Mouse (Mus musculus): ENCODE measurements around the gene Adamts9. TPM values are rescaled to one million over a fixed set of nuclear protein-coding genes. Genes with fewer than 3 reads are reported as not detected.

The Adamts9 gene
- polyA plus RNA-seq, 1 experiment, result 1.4 TPM

DNA sequence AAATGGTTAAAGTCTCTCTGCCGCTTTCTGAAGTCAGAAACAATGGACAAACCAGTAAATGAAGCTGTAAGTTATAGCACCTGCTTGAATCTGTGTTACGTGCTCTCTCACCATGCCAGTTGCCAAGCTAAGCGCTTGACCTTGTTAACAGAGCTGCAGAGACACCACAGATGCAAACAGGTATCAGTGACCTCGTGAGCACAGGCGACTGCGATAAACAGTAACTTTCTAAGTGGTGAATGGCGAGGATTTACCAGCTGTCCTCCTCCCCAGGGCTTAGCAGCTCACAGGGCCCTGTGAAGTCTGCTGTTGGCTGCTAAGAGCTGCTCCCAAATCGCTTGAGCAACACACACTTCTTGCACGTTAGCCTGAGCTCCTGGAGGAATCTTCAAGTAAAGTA, 80.7 kb downstream of the Adamts9 start:
- H3K27ac ChIP-seq (ENCODE audit: control insufficient read depth, insufficient read depth, low read depth, low read length, poor library complexity), result no peak overlapping the region
- 80% methylated on average over 9 of the region's 9 CpGs for WGBS
- no peak overlapping the region for H3K4me3 ChIP-seq (replicated peaks; ENCODE audit: control insufficient read depth, low read depth, low read length)
- no peaks in the 10 kb centered on the region for H3K4me1 ChIP-seq (ENCODE audit: control insufficient read depth, insufficient read depth, low read length)
- TF ChIP-seq CTCF (IDR thresholded peaks at IDR 0.05; ENCODE audit: control insufficient read depth, insufficient read depth, low read length), result no peak
- TF ChIP-seq POLR2A (IDR thresholded peaks at IDR 0.05; ENCODE audit: borderline replicate concordance, control insufficient read depth, low read depth, low read length), result no peak

DNA sequence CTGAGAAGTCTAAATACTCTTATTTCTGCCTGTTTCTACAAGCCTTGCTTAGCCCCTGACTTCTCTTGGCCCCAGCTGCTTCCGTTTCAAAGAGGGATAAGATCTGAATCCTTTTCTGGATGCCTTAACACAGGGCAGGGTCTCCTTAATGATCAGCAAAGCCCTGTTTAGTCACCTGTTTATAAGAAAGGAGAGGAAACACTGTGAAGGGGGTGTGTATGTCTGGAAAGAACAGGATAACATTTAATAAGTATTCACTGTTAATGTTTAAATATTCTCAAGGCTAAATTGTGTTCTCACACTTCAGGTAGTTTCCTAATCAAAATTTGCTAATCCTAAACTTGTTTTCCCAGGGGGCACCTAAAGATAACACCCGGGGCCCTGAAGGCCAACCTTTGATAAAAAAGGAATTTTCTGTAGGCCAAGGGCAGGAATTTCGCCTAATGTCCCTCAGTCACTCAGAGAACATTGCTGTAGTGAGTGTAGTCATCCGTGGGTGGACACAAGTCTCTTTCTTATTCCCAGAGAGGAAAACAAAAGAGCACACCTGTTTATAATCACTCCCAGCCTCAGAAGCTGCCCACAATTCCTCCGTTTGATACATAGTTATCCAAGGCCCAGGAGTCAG, 82.9 kb downstream of the Adamts9 start:
- no peak overlapping the region for H3K4me3 ChIP-seq (replicated peaks; ENCODE audit: control insufficient read depth, low read depth, low read length)
- WGBS, result 76% methylated on average over 5 of the region's 5 CpGs
- no peak for TF ChIP-seq CTCF (IDR thresholded peaks at IDR 0.05; ENCODE audit: control insufficient read depth, insufficient read depth, low read length)
- TF ChIP-seq POLR2A (IDR thresholded peaks at IDR 0.05; ENCODE audit: borderline replicate concordance, control insufficient read depth, low read depth, low read length), result no peak
- no peaks in the 10 kb centered on the region for H3K4me1 ChIP-seq (ENCODE audit: control insufficient read depth, insufficient read depth, low read length)
- no peak overlapping the region for H3K27ac ChIP-seq (ENCODE audit: control insufficient read depth, insufficient read depth, low read depth, low read length, poor library complexity)

DNA sequence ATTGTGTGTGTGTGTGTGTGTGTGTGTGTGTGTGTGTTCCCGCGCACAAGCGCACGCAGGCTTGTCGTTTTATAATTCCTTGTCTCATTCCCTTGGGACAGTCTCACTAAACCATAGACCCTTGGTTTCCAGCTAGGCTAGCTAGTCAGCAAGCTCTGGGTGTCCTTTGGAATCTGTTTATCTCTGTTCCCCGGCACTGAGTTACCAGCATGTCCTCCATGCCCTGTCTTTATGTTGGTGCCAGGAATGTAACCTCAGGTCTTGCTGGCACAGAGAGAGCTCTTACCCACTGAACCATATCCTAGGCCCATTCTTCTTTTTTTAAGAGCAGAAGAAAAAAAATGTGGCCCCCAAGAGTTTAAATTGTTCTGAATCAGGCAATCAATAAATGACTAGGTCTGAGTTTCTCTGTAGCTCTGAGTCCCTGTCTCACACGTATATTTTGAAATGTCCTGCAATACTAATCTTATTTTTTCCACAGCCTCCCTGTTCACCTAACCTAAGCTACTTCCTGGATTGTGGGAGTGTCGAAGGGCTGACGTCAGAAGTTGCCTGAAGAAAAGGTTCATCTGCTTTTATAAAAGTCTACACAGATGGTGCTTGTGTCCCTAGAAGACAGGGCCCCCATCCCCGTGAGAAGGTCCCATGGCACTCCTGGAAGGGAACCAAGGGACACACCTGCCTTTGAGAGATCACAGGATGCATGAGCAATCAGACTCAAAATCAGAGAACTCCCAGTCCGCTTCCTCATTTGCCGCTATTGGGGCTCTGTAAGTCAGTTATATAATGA, 84.4 kb downstream of the Adamts9 start:
- H3K4me3 ChIP-seq (replicated peaks; ENCODE audit: control insufficient read depth, low read depth, low read length), result no peak overlapping the region
- H3K4me1 ChIP-seq (ENCODE audit: control insufficient read depth, insufficient read depth, low read length), result no peaks in the 10 kb centered on the region
- TF ChIP-seq POLR2A (IDR thresholded peaks at IDR 0.05; ENCODE audit: borderline replicate concordance, control insufficient read depth, low read depth, low read length), result no peak
- no peak for TF ChIP-seq CTCF (IDR thresholded peaks at IDR 0.05; ENCODE audit: control insufficient read depth, insufficient read depth, low read length)
- WGBS, result 63% methylated on average over 12 of the region's 12 CpGs
- no peak overlapping the region for H3K27ac ChIP-seq (ENCODE audit: control insufficient read depth, insufficient read depth, low read depth, low read length, poor library complexity)

DNA sequence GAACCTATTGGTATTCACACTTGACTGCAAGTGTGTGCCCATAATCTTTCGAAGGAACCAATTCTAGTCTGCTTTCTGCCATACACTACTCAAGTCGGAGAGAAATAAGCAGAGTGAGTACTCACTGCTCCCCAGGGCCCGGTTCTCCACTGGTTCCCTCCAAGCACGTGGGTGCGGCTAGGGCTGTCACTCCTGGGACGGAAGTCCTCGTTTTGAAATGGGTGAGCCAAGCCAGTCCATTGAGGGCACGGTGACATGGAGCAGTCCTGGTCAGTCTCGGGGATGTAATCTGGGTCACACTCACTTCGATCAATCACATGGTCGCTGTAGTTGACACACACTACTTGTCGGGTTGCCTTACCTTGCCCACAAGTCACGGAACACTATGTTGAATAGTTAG, 85.5 kb downstream of the Adamts9 start:
- Histone ChIP-seq H3K4me1 (ENCODE audit: control insufficient read depth, insufficient read depth, low read length) (no peaks in the 10 kb centered on the region), H3K4me3 (replicated peaks; ENCODE audit: control insufficient read depth, low read depth, low read length) (no peak overlapping the region), H3K27ac (ENCODE audit: control insufficient read depth, insufficient read depth, low read depth, low read length, poor library complexity) (no peak overlapping the region)
- no peak for TF ChIP-seq CTCF (IDR thresholded peaks at IDR 0.05; ENCODE audit: control insufficient read depth, insufficient read depth, low read length)
- no peak for TF ChIP-seq POLR2A (IDR thresholded peaks at IDR 0.05; ENCODE audit: borderline replicate concordance, control insufficient read depth, low read depth, low read length)
- WGBS, result 83% methylated on average over 13 of the region's 13 CpGs

DNA sequence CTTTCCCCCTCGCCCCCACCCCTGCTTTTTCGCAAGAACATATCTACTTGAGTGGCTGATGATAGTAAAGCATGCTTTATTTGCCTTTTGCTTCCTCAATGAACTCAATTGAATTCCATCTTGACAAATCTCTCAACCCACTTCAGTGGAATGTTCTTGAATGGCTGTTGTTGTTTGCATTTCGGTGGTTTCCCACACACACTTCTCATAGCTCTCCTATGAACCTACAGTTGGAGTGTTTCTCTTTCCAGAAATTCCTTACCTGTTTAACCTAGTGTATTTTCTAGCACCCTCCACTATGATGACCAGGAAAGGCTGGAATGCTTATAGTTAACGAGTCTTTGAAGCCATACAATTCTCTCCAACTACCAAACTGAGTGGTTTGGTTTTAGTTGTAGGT, 88.4 kb downstream of the Adamts9 start:
- 75% methylated on average over 4 of the region's 4 CpGs for WGBS
- no peaks in the 10 kb centered on the region for H3K4me1 ChIP-seq (ENCODE audit: control insufficient read depth, insufficient read depth, low read length)
- TF ChIP-seq CTCF (IDR thresholded peaks at IDR 0.05; ENCODE audit: control insufficient read depth, insufficient read depth, low read length) (no peak), POLR2A (IDR thresholded peaks at IDR 0.05; ENCODE audit: borderline replicate concordance, control insufficient read depth, low read depth, low read length) (no peak)
- H3K27ac ChIP-seq (ENCODE audit: control insufficient read depth, insufficient read depth, low read depth, low read length, poor library complexity), result no peak overlapping the region
- H3K4me3 ChIP-seq (replicated peaks; ENCODE audit: control insufficient read depth, low read depth, low read length), result no peak overlapping the region

DNA sequence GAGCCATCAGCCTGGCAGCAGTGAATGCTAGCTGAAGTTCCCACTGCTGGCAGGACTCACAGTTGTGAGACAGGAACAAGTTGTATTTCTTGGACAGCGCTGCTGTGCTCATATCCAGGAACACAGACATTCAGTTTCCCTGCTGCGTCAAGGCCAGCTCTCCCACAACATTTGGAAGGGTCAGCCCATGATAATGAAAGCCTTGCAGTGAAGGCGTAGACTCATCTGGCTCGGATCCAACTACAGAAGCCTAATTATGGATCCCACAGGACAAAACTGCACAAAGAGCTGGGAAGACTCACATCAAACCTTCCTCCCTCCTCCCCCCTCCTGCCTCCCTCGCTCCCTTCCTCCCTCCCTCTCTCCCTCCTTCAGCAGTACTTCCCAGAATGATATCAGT, 93.0 kb downstream of the Adamts9 start:
- H3K4me3 ChIP-seq (replicated peaks; ENCODE audit: control insufficient read depth, low read depth, low read length), result no peak overlapping the region
- no peak for TF ChIP-seq CTCF (IDR thresholded peaks at IDR 0.05; ENCODE audit: control insufficient read depth, insufficient read depth, low read length)
- TF ChIP-seq POLR2A (IDR thresholded peaks at IDR 0.05; ENCODE audit: borderline replicate concordance, control insufficient read depth, low read depth, low read length), result no peak
- WGBS, result 69% methylated on average over 5 of the region's 5 CpGs
- H3K4me1 ChIP-seq (ENCODE audit: control insufficient read depth, insufficient read depth, low read length), result no peaks in the 10 kb centered on the region
- H3K27ac ChIP-seq (ENCODE audit: control insufficient read depth, insufficient read depth, low read depth, low read length, poor library complexity), result no peak overlapping the region

DNA sequence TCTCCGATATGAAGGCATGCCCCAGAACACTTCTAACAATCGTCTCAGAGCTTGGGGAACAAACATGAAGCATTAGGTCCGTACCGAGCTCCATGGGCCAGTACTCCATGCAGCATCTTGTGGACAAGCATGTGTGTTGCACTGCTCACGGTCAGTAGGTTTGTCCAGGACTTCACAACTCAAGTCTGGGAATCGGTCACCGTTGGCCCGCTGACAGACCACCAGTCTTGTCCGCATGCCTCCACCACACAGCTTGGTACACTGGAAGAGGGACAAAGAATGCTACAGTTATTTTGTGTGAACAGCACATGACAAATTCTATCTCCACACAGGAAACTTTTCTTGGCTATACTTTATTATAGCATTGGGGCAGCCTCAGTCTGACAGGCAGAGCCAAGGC, 94.1 kb downstream of the Adamts9 start:
- TF ChIP-seq POLR2A (IDR thresholded peaks at IDR 0.05; ENCODE audit: borderline replicate concordance, control insufficient read depth, low read depth, low read length), result no peak
- no peak for TF ChIP-seq CTCF (IDR thresholded peaks at IDR 0.05; ENCODE audit: control insufficient read depth, insufficient read depth, low read length)
- Histone ChIP-seq H3K27ac (ENCODE audit: control insufficient read depth, insufficient read depth, low read depth, low read length, poor library complexity) (no peak overlapping the region), H3K4me1 (ENCODE audit: control insufficient read depth, insufficient read depth, low read length) (no peaks in the 10 kb centered on the region), H3K4me3 (replicated peaks; ENCODE audit: control insufficient read depth, low read depth, low read length) (no peak overlapping the region)
- 88% methylated on average over 9 of the region's 9 CpGs for WGBS

DNA sequence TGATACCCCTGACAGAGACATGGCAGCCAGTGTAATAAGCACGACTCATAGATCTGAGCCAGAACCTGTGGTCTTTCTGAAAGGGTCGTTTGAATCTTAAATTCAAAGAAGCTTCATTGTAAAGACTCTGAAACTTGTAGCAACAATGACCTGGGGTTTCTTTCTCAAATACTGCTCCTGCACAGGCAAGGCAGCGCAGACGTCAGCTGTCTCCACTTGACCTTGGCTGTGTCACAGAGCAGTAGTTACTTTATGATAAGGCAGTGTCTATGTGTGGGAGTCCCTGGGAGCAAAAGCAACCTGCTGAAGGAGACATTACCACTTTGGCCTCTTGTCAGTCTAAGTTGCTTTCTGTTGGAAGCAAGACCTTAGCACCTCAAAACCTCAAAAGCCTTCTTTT, 96.7 kb downstream of the Adamts9 start:
- TF ChIP-seq POLR2A (IDR thresholded peaks at IDR 0.05; ENCODE audit: borderline replicate concordance, control insufficient read depth, low read depth, low read length) (no peak), CTCF (IDR thresholded peaks at IDR 0.05; ENCODE audit: control insufficient read depth, insufficient read depth, low read length) (no peak)
- H3K4me3 ChIP-seq (replicated peaks; ENCODE audit: control insufficient read depth, low read depth, low read length), result no peak overlapping the region
- no peaks in the 10 kb centered on the region for H3K4me1 ChIP-seq (ENCODE audit: control insufficient read depth, insufficient read depth, low read length)
- no peak overlapping the region for H3K27ac ChIP-seq (ENCODE audit: control insufficient read depth, insufficient read depth, low read depth, low read length, poor library complexity)
- 75% methylated on average over 4 of the region's 4 CpGs for WGBS
